Mouse (Mus musculus): ENCODE measurements around the gene Olfr738. TPM values are rescaled to one million over a fixed set of nuclear protein-coding genes. Genes with fewer than 3 reads are reported as not detected.

Olfr738 gene
- total RNA-seq (2021) = not detected
- long read RNA-seq, experiment 1 = 0 reads
- long read RNA-seq, experiment 2 = 0 reads

DNA sequence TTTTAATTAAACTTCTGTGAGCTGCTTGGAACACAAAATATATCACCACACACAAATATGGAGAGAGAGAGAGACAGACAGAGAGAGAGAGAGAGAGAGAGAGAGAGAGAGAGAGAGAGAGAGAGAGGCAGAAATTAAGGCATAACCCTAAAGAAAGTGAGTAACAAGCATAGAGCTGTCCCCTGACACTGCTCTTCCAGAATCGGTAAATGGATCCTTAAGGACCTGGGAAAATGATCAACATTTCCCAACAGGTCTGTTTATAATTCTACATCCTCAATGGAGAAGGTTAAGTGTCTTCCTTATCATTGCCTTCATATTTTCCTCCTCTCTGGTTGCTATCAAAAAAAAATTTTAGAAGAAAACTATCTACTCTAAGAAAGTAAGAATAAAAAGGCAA, at the start of gene Olfr738:
TSS of gene Olfr738 (plus strand) at position 301 of the 400 bp plus-strand sequence.
- no peak for DNase-seq

DNA sequence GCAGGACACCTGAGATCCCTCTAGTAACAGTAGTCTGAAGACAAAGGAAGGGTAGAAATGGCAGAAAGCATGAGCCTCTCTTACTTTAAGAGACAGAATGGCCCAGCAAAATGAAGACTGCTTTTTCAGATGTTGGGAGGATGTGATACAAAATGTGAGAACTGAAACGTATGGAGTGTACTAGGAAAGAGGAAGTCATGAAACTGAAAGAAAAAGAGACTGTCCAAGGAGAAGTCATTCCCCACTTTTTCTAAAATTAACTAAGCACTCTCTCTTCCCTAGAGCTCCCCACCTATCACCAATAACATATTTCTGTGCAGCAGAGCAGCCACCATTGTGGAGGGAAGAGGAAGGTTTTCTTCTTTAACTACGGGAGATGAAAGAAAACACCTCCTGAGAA, 49.8 kb upstream of the Olfr738 start, which contains the start of gene Tlr11:
TSS of gene Tlr11 (plus strand) at position 322 of the 400 bp plus-strand sequence.
- DNase-seq = no peak

DNA sequence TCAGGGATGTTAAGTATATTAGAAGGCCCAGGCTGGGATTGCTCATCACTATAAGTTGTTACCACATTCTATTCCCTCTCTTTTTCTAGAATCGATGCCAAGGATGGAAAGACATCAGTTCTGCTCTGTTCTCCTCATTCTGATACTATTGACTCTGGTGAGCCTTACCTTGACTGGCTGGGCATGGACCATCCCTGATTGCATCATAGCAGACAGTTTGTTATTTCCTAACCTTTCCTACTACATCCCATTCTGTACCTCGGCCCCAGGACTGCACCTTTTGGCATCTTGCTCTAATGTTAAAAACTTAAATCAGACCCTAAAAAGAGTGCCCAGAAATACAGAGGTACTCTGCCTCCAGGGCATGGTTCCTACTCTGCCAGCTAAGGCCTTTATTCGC, 46.9 kb upstream of the Olfr738 start:
- DNase-seq = no peak

DNA sequence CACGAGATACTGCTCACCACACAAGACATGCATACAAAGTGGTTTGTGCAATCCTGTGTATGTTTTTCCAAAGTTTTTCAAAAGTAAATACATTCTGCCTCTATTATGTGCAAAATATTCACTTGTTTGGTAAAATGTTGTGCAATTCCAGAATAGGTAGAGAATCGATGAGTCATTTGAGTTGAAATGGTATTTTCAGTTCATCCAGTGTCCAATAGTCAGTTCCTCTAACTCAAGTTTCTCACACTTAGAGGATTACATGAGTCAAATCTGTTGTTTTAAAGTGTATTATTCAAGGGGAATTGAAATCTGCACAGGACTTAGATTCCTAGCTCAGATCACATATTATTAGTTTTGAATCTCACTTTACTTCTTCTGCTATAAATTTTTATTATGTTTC, 43.8 kb upstream of the Olfr738 start:
- no peak for DNase-seq

DNA sequence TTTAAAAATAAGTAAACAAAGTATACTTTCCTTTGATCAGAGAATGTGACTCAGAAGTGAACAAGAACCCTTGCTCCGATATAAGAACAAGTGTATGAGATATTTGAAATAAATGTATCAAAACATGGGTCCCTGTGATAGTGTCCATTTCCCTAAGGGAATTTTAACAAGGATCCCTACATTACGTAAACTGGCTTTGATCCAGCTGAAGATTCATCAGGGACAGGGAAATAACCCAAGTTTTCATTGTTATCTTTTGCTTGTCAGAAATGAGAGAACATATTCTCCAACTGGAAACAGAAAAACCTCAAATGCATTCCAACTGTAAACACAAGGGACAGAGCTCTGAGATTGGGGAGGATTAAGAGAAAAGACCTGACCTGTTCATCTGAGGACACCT, 26.5 kb upstream of the Olfr738 start, which contains the start of gene Olfr736:
TSS of gene Olfr736 (plus strand) at position 301 of the 400 bp plus-strand sequence.
- DNase-seq = no peak

DNA sequence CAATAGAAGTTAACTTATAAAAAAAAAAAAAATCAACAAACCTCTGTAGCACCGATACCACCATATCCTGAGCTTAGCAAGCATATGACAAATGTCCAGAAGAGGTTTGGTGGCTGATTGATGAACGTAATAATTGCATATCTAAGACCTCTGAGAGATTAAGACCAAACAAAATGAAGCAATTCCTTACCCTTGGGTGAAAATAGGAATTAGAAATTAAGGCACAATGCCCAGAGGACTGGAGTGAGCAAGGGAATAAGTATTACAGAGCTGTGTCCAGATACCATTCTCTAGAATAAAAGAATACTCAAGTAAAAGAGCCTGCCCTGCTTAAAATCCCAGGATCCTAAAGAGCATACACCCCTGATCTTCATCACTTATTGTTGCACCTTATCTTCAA, 11.0 kb downstream of the Olfr738 start, which contains the start of gene Olfr739:
TSS of gene Olfr739 (plus strand) at position 301 of the 400 bp plus-strand sequence.
- DNase-seq = no peak

DNA sequence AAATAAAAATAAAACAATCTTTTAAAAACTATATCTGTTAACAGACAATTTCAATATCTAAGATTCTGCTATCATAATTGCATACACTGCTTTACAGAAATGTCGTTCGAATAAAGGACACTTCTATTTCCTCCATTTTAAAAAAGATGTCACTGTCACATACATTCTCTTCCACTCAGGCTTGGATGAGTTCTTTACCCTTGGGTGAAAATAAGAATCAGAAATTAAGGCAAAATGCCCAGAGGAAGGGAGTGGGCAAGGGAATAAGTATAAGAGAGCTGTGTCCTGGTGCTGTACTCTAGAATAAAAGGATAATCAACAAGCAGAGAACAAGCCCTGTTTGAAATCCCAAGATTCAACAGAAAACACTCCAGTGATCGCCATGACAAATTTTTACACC, 37.9 kb downstream of the Olfr738 start, which contains the start of gene Olfr740:
TSS of gene Olfr740 (plus strand) at position 301 of the 400 bp plus-strand sequence.
- no peak for DNase-seq

Other genes with a start within 250 kb of the Olfr738 start
- not detected for gene Olfr730, start 219.4 kb upstream of the Olfr738 start, total RNA-seq (2021)
- not detected for gene Olfr731, start 165.7 kb upstream of the Olfr738 start, total RNA-seq (2021)
- gene Olfr732, start 123.4 kb upstream of the Olfr738 start, total RNA-seq (2021) = not detected
- gene Olfr733, start 106.0 kb upstream of the Olfr738 start, total RNA-seq (2021) = not detected
- under 1 TPM in 1 of 2 experiments, not detected in 1; 0.07 TPM for gene Olfr734, start 80.8 kb upstream of the Olfr738 start, total RNA-seq (2021)
- gene Olfr735, start 58.7 kb upstream of the Olfr738 start, total RNA-seq (2021) = not detected
- under 1 TPM in 1 of 2 experiments, not detected in 1; 0.17 TPM for gene Tlr11, start 49.7 kb upstream of the Olfr738 start, total RNA-seq (2021)
- gene Olfr736, start 26.4 kb upstream of the Olfr738 start, total RNA-seq (2021) = not detected
- not detected for gene Olfr739, start 11.1 kb downstream of the Olfr738 start, total RNA-seq (2021)
- gene Olfr740, start 38.0 kb downstream of the Olfr738 start, total RNA-seq (2021) = not detected
- not detected for gene Olfr741, start 65.2 kb downstream of the Olfr738 start, total RNA-seq (2021)
- not detected for gene Olfr742, start 96.0 kb downstream of the Olfr738 start, total RNA-seq (2021)
- not detected for gene Olfr743, start 114.3 kb downstream of the Olfr738 start, total RNA-seq (2021)
- gene Olfr744, start 207.3 kb downstream of the Olfr738 start, total RNA-seq (2021) = not detected
- not detected for gene Olfr745, start 231.8 kb downstream of the Olfr738 start, total RNA-seq (2021)
- gene Olfr746, start 239.5 kb downstream of the Olfr738 start, total RNA-seq (2021) = not detected

Measured in adrenal gland, postnatal 36 days (tissue).